Mouse (Mus musculus) G1E (cell line): ENCODE results near the gene D1Ertd622e. TPM values are rescaled to one million over a fixed set of nuclear protein-coding genes. Genes with fewer than 3 reads are reported as not detected.
A peak's percentile ranks its signal among the peaks of the same experiment; 100 is the strongest.

Experiments
- ATAC-seq: 2 replicates; pipeline ENCODE4 v1.8.0; 2016; ENCODE audit warnings: mild to moderate bottlenecking; ENCODE audit not compliant: insufficient number of reproducible peaks, poor library complexity, low FRiP score, severe bottlenecking; ENCODE audit errors: extremely low read depth
- DNase-seq: peaks from one replicate; pipeline ENCODE4 v3.0.0; 2012; ENCODE audit warnings: low spot score
- H3K27me3 ChIP-seq: 2 replicates; pipeline ENCODE4 v1.6.1; 2012; ENCODE audit warnings: mild to moderate bottlenecking, low read length, inconsistent platforms; ENCODE audit not compliant: insufficient read depth
- H3K36me3 ChIP-seq: replicated peaks from 2 replicates; pipeline ENCODE3; 2012; ENCODE audit warnings: mild to moderate bottlenecking, inconsistent platforms
- H3K4me1 ChIP-seq: 2 replicates; pipeline ENCODE4 v1.6.1; 2012; ENCODE audit warnings: low read depth, low read length, inconsistent platforms, mixed read lengths; ENCODE audit not compliant: insufficient read depth
- H3K4me3 ChIP-seq: 2 replicates; pipeline ENCODE4 v1.5.1; 2012; ENCODE audit warnings: low read depth, mild to moderate bottlenecking, inconsistent platforms, low read length, moderate library complexity, mixed read lengths
- H3K9me3 ChIP-seq: replicated peaks from 2 replicates; pipeline ENCODE4 v1.6.1; 2012; ENCODE audit warnings: inconsistent platforms
- CTCF ChIP-seq: IDR thresholded peaks from 2 replicates; pipeline ENCODE4 v1.5.1; 2012; ENCODE audit warnings: low read depth, low read length, inconsistent platforms, mixed read lengths
- GATA1 ChIP-seq: IDR thresholded peaks from 2 replicates; pipeline ENCODE4 v1.6.1; 2012; ENCODE audit warnings: borderline replicate concordance, low read length, inconsistent platforms, mixed read lengths
- GATA2 ChIP-seq: IDR thresholded peaks from 2 replicates; pipeline ENCODE4 v1.6.1; 2012; ENCODE audit warnings: low read depth, low read length, inconsistent platforms, borderline replicate concordance
- POLR2AphosphoS5 ChIP-seq: IDR thresholded peaks from 2 replicates; pipeline ENCODE4 v1.6.1; 2012; ENCODE audit warnings: low read depth, low read length, inconsistent platforms; ENCODE audit not compliant: insufficient replicate concordance
- TAL1 ChIP-seq: conservative IDR thresholded peaks from 2 replicates; pipeline ENCODE4 v1.6.1; 2012; ENCODE audit warnings: low read depth, low read length, inconsistent platforms, mixed read lengths
- polyA plus RNA-seq: library from polyadenylated mRNA; stranded (reverse); fragments of >175 nt; gene quantifications from 2 replicates; pipeline ENCODE4 v1.2.3, GENCODE M21; 2012
- total RNA-seq, 2 experiments: library from RNA; stranded (forward) in 1 of 2; stranded (reverse) in 1 of 2; fragments of 200-1000 nt in 1 of 2; fragments of >200 nt in 1 of 2; fragmentation: Nextera tagmentation in 1 of 2; gene quantifications; 2 replicates each; pipeline ENCODE4 v1.2.3; 2014 to 2017

The D1Ertd622e gene
- total RNA-seq (2014; fragmentation: Nextera tagmentation) (3.8 and 6.5 TPM in 2 replicates), total RNA-seq (2017) (12.4 and 14.5 TPM in 2 replicates), polyA plus RNA-seq (1.2 and 2.6 TPM in 2 replicates)

DNA sequence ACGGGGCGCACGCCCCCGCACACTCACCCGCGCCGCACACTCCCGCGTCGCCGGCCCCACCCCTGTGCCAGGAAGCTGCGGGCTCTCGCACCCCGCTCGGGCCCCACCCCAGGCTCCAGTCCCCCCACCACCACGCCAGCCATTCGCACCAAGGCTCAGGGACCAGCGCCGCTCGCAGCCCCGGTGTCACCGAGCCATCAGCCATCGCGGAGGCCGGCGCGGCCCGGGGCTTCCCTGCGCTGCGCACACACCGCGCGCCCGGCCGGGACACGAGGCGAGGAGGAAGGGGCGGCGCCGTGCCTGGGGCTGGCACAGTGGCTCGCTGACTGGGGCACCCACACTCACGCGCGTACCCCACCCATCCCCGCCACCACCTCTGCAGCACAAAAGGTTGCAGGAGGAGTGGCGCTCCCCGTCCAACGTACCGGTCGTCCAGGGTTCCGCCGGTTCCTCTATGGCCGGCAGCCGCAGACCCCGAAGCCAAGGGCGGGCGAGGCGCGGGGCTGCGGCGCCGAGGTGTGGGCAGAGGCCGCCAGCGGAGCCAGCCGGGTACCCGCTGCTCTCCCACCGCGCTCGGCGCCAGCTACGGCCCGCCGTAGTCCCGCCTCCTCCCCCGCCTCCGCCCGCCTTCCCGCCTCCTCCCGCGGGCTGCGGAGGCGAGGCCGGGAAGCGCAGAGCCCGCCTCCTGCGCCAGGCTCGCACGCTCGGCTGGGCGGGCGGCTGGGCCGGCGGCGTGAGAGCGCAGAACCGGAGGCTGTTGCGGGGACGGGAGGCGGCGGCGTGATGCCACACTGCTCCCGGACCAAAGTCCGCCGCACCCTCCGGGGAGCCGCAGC, at the start of gene D1Ertd622e:
TSS of gene D1Ertd622e (minus strand) at position 669 of the 836 bp plus-strand sequence.
- Histone ChIP-seq H3K4me1 (peaks cover 16% of the 10 kb centered on the region), H3K9me3 (peaks cover 16% of the 10 kb centered on the region), H3K4me3 (peak within 1 kb of the TSS; percentile 80), H3K36me3 (peaks cover 2% of the 10 kb centered on the region), H3K27me3 (peaks cover 13% of the 10 kb centered on the region; the same call in 1 of the 2 replicates)
- ATAC-seq (peak; percentile 41; the same call in 1 of the 2 replicates), DNase-seq (peak; percentile 59)
- no peak for TF ChIP-seq TAL1
- TF ChIP-seq POLR2AphosphoS5: no peak

DNA sequence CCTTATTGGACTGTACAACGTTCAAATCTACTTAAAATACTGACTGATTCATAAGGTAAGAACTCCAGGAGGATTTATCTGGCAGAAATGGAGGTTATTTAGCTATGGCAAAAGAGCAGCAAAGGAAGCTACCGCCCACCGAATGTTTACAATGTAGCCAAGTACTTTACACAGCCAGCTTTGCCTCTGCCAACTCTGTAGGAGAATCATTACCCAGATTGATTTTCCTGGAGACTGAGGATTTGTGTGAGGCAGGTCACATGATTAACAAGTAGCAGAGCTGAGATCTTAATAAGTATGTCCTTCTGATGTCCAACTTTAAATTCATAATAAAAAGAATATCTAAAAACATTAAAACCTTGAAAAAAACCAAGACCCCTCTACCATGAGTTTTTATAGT, 48.6 kb upstream of the D1Ertd622e start:
- peaks cover 63% of the 10 kb centered on the region for H3K36me3 ChIP-seq
- peaks cover 3% of the 10 kb centered on the region; the same call in 1 of the 2 replicates for H3K4me1 ChIP-seq
- no peaks in the 10 kb centered on the region for H3K9me3 ChIP-seq
- H3K4me3 ChIP-seq: no peak overlapping the region
- ATAC-seq (no peak), DNase-seq (no peak)
- no peaks in the 10 kb centered on the region for H3K27me3 ChIP-seq
- TF ChIP-seq POLR2AphosphoS5: no peak
- TF ChIP-seq GATA1: no peak
- no peak for TF ChIP-seq GATA2
- TF ChIP-seq TAL1: no peak
- no peak for TF ChIP-seq CTCF

DNA sequence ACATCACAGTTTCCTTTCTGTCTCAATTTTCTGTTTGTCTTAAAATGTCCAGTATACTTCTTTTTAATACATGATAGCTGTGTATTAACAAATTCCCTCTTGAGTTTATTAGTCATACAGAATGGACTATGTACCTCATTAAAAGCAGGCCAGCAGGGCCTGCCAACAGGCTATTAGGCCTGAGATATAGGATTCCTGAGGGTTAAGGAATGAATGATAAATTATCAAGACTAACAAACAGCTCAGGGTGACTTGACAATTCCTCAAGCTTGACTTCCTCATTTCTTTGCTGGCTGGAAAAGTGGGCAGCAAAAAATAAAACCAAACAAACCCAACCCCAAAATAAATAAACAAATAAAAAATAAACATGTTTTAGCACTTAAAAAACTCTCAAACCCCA, 43.5 kb upstream of the D1Ertd622e start:
- DNase-seq (no peak), ATAC-seq (peak; percentile 17; the same call in 1 of the 2 replicates)
- peaks cover 12% of the 10 kb centered on the region for H3K4me1 ChIP-seq
- H3K4me3 ChIP-seq: no peak overlapping the region
- H3K27me3 ChIP-seq: no peaks in the 10 kb centered on the region
- peaks cover 37% of the 10 kb centered on the region for H3K36me3 ChIP-seq
- TF ChIP-seq TAL1 (no peak), CTCF (no peak), POLR2AphosphoS5 (no peak), GATA2 (no peak), GATA1 (no peak)
- no peaks in the 10 kb centered on the region for H3K9me3 ChIP-seq

DNA sequence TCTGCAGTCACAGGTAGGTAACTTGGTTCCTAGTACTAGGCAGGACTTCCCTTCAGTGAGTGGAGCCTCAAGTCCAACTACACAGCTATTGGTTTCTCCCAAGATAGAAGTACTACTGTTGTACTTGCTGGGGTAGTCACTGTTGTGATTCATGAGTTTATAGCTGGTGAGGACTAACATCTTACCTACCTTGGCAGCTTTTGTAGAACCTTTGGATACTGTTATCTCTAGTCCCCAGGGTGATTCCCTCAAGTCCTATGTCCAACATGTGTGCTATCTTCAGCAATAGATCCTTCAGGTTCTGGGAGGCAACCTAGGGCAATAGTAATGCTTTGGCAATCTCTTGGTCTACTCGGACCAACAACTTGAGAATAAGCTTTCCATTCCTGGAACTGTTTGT, 42.8 kb upstream of the D1Ertd622e start:
- peaks cover 32% of the 10 kb centered on the region for H3K36me3 ChIP-seq
- peaks cover 12% of the 10 kb centered on the region for H3K4me1 ChIP-seq
- DNase-seq (no peak), ATAC-seq (0 out of 2 replicates have a peak, but pooled peaks have one; percentile 6)
- no peaks in the 10 kb centered on the region for H3K9me3 ChIP-seq
- TF ChIP-seq CTCF (no peak), POLR2AphosphoS5 (no peak), GATA2 (no peak), GATA1 (no peak), TAL1 (no peak)
- H3K4me3 ChIP-seq: no peak overlapping the region
- H3K27me3 ChIP-seq: no peaks in the 10 kb centered on the region

DNA sequence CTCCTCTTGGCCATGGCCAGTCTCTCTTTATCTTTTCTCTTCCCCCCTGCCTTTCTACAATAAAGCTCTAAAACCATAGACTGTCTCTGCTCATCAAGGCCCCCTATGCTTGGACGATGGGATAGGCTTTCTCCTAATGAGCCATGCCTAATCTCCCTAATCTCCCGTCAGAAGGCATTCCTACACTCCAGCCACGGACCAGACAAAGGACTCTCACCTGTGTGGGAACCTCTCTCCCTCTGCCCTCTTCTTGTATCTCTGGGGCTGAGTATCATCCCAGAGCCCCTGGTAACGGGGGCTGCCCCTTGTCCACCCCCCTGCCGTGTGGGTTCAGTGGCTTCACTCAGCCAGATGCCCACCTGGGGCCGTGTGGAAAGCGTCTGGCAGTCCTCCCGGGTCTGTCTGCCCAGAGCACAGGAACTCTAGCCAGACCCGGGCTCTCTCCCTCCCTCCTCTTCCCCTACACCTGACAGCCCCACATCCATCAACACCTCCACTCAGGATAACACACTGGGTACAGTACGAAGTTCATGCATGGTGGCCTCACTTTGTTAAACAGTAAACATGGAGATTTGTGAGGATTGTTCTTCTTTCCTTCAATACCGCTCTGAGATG, 37.2 kb upstream of the D1Ertd622e start:
- Histone ChIP-seq H3K36me3 (peaks cover 2% of the 10 kb centered on the region), H3K27me3 (peaks cover 4% of the 10 kb centered on the region; the same call in 1 of the 2 replicates), H3K4me3 (no peak overlapping the region), H3K9me3 (no peaks in the 10 kb centered on the region), H3K4me1 (no peaks in the 10 kb centered on the region)
- TF ChIP-seq GATA1 (no peak), TAL1 (no peak), POLR2AphosphoS5 (no peak), GATA2 (no peak), CTCF (no peak)
- ATAC-seq (no peak), DNase-seq (no peak)

DNA sequence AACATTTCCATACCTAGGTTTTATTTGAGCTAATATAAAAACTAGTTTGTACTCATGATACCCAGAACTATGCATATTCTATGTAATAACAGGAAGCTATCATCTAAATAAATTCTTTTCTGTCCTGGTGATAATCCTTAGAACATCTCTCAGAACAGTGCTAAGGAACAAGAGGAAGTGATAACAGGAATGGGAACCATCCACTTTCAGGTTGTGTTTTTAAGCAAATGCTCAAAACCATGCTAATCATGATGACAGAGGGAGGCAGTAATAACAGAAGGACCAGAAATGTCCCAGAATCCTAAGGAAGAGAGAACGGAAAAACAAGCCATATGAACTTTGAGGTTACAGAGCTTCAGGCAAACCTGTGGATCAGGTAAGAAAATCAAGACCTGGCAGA, 35.4 kb upstream of the D1Ertd622e start:
- TF ChIP-seq GATA2: no peak
- TF ChIP-seq TAL1: no peak
- no peak for TF ChIP-seq GATA1
- TF ChIP-seq CTCF: no peak
- TF ChIP-seq POLR2AphosphoS5: no peak
- H3K4me3 ChIP-seq: no peak overlapping the region
- H3K9me3 ChIP-seq: no peaks in the 10 kb centered on the region
- H3K4me1 ChIP-seq: no peaks in the 10 kb centered on the region
- peaks cover 4% of the 10 kb centered on the region; the same call in 1 of the 2 replicates for H3K27me3 ChIP-seq
- no peak for ATAC-seq
- no peaks in the 10 kb centered on the region for H3K36me3 ChIP-seq
- no peak for DNase-seq
